Mouse (Mus musculus) forelimb bud, embryonic 11.5 days (tissue): ENCODE results near the gene Jade2.

Source experiments
- DNase-seq: peaks from one replicate; pipeline ENCODE4 v3.0.0-alpha.2; 2012; ENCODE audit warnings: low read depth, low spot score

Jade2 gene

DNA sequence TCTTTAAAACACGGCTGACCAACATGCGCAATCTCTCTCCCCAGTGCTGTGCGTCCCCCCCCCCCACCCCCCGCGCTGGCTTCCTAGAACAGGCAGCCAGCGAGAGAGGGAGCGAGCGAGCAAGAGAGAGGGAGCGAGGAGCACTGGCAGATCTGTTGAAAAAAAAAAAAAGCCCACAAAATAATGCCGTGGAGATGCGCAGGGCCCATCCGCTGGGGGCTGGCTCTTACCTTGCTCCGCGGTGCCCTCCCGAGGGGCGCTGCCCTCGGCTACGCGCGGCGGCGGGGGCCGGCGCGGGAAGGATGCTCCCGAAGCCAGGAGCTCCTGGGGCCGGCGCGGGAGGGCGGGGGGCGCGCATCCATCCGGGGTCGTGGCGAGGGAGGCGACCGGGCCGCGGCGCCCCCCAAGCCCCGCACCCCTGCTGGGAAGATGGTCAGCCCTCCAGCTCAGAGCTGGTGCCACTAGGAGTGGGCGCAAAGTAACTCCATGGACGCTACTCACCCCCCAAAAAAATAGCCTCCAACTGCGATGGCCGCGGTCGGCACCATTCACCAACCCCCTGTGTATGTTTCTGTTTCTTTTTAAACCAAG is at the start of gene Jade2:
Jade2 (minus strand) TSS at position 573 of the 591 bp plus-strand sequence.
- no peak for DNase-seq

DNA sequence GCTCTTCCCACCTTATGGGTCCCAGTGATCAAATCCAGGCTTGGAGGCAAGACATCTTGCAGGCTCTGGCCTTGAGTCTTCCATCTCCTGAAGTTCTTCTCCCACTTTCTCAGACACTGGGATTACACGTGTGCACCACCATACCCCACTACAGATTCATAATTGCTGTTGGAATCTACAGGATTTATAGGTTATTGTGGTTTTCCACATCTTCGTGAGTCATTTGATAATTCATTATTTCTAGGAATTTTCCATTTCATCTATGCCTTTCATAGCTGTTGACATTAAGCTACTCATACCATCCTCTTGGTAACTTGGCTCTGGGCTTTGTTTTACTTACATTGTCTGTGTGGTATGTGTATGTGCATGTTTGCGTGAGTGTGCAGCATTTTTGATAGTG is 46.8 kb upstream of the Jade2 start:
- no peak for DNase-seq

GRCm38 (mm10) chr11:51899691-51900090 is 42.2 kb upstream of the Jade2 start:
- DNase-seq: no peak

GRCm38 (mm10) chr11:51898326-51899080 is 41.0 kb upstream of the Jade2 start:
- DNase-seq: no peak

GRCm38 (mm10) chr11:51897311-51897710 is 39.9 kb upstream of the Jade2 start:
- DNase-seq: no peak

DNA sequence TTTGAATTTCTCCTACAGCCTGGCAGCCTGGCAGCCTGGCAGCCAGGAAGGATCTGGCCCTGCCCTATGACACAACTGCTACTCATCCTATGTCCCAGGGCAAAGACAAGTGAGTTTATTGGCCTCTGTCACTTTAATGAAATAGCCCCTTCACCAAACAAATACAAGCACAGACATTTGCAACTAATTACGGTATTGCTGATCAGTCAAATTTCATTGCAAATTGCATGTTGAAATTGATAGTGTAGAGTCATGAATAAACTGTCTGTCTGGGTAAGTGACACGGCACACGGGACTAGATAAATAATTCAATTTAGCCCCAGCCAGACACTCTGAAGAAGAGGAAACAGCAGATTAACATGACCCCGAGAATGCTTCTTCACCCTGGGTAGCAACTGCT is 38.6 kb upstream of the Jade2 start:
- DNase-seq: no peak

- no peak for DNase-seq
Measured at GRCm38 (mm10) chr11:51885681-51886080, 28.2 kb upstream of the Jade2 start.

DNA sequence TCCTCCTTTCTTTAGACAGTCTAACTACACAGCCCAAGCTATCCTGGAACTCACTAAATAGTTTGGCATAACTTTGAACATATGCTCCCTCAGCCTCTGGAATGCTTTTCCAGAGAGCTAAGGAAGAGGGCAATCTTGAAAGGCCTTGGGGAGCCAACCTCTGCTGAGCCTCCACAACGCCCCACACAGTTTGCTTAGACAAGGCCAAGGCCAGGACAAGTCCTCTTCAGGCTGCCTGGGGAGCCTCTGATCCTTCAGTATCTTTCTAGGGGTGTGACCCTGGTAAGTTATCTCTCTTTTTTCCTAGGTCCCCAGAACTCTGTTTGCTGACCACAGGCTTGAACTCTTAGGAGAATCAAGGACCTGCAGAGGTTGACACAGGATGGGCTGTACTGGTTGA is 26.6 kb upstream of the Jade2 start:
- DNase-seq: no peak

GRCm38 (mm10) chr11:51883670-51884069 is 26.2 kb upstream of the Jade2 start:
- no peak for DNase-seq

DNA sequence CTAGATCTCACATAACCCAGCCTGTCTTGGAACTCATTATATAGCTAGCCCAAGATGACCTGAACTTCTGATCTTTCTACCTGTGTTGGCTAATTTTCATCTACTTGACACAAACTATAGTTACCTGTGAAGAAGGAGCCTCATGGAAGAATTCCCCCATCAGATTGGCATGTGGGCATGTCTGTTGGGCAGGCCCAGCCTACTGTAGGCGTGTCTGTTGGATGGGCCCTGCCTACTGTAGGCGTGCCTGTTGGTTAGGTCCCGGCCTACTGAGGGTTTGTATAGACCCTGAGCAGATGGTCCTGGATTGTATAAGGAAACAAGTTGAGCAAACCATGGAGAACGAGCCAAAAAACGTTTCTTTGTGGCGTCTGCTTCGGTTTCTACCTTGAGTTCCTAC is 24.3 kb upstream of the Jade2 start:
- no peak for DNase-seq

- no peak for DNase-seq
Measured at GRCm38 (mm10) chr11:51881041-51881730, 23.7 kb upstream of the Jade2 start.

DNA sequence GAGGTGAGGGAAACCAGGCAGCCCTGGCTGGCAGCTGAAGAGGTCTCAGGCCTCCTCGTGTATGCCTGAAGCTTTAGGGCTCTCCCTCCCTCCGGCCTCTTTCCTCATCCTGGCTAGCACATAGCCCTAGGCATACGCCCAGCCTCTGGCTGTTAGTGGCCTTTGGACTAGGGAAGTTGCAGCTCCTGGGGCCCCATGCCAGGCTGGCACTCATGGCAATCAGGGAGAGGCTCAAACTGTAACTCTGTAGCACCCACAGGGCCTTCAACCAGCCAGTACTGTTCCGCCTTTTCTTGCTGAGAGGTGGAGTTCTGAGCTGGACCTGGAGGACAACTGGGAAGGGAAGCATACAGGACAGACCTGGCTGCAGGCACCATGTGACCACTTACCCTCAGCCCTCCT is 19.5 kb upstream of the Jade2 start:
- DNase-seq: no peak

DNA sequence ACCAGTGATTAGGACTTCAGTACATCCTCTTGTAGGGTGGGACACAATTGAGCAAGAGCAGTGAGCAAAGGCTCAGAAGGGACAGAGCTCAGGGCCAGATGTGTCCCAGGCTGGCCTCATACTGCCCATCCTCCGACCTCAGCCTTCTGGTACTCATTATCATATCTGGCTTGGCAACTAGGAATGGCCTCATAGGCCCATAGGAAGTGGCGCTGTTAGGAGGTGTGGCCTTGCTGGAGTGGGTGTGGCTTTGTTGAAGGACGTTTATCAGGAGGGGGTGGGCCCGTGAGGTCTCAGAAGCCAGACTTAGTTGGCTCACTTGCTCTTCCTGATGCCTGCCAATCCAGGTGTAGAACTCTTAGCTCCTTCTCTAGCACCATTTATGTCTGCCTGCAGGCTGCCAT is 18.3 kb upstream of the Jade2 start:
- no peak for DNase-seq

DNA sequence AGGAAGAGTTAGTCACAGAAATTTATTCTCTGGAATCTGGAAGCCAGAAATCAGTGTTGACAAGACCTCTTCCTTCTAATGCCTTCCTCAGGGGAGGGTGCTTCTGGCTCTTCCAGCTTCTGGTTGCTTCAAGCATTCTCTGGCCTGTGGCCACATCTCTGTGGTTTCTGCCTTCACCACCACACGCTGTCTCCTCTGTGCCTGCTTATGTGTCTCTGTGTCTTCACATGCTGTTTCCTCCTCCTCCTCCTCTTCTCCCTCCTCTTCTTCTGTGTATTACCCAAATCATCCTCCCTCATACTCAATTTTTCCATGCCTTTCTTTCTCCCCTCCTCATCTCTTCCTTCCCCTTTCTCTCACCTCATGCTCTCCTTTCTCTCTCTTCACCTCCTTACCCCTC is 17.6 kb upstream of the Jade2 start:
- DNase-seq: no peak

DNA sequence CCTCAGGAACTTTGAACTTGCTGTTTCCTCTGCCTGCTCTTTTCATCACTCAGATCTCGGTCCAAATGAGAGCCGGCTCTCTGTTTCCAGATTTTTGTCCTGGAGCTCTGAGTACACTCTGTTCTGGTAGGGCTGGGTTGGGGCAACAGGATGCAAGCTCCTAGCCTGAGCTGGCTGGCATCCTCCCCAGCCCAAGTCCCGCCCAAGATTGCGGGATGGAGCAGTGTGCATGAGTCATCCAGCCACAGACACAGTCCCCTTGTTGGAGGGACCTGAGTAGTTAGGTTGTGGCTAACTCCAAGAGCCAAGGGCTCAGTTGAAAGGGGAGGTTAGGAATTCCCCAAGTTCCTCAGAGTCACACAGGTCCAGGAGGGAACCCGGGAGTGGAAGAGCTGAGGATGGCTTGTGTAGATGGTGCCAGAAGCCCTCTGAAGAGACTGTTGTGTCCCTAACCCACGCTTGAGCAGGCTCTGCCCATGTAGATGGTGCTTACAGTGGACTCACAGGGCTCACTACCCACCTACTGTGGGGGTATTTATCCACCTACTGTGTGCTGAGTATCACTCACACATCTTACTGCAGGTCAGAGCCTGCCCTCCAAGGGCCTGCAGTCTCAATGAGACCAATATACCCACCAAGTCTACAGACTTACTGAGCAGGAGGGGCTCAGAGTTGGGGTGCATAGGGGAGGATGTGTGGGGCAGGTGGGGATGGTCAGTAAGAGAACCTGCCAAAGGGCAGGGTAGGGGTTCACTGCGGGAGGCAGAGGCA is 17.0 kb upstream of the Jade2 start:
- DNase-seq: no peak

DNA sequence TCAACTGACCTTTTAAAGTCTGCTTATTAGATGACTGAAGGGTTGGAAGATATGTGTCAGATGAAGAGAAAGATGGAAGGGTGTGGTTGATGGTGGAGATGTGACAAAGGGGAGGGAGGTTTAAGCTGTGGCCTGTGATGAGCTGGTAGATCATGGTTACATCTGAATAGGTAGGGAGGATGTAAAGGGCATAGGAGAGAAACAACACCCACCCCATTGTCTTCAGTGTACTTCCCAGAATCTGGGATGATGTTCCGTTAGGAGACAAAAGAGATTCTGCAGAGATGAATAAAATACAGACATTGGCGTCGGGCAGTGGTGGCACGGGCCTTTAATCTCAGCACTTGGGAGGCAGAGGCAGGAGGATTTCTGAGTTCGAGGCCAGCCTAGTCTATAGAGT is 15.7 kb upstream of the Jade2 start:
- no peak for DNase-seq

DNA sequence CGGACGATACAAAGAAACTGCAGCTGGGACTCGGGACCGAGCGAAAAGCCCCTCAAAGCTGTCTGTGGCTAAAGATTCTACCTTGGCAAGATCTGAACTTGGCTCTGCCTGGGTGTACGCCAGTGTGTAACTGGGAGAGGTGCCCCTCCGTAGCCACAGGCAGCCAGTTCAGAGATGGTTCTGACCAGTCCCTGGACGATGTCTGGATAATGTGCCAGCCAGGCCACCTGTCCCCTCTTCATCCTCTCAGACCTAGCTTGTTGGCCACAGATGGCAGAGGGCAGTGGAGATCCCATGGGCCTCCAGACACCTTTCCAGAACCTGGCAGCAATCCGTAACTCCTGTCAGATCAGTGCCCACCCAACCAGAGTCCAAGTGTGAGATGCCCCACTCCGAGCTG is 9.8 kb upstream of the Jade2 start:
- DNase-seq: no peak

DNA sequence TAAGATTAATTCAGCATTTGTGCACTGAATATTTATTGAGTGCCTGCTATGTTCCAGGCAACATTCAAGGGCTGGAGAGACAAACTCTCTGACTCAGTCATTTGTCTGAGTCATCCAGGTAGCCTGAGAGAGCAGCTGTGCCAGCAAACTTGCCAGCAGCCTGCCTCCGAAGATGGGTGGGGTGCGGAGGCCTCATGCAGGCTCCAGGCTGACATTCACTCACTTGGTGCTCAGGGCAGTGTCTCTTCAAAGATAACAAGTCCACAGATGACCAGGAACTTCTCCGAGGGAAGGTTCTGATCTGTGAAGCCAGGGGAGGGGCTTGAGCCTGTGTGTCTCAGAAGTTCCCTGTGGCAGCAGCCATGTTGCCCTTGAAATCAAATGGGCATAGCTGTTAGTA is 8.6 kb upstream of the Jade2 start:
- no peak for DNase-seq

- no peak for DNase-seq
Measured at GRCm38 (mm10) chr11:51860666-51861065, 3.2 kb upstream of the Jade2 start.

GRCm38 (mm10) chr11:51859561-51859960 is 2.1 kb upstream of the Jade2 start:
- no peak for DNase-seq

DNA sequence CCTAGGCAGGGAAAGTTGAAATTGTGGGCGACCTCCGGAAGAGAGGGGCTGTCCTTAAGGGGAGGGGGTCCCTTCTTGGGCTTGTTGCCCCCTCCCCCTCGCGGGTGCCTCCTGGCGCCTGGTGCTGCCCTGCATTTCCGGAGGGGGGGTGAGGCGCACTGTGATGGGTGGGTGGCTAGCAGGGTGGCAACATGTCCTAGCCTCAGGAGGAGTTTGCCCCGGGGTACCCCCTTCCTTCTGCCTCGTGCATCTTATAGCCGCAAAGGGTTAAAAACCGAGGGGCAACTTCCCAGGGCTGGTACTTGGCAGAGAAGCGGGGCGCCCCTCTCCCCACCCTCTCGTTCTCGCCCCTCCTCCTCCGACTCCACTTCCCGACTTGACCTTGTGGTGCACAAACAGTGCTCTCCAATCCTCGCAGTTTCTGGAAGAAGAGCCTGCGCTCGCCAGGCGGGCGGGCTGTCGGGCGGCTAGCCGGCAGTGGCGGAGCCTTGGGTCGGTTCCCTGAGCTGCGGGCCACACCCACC is 1.1 kb upstream of the Jade2 start:
- no peak for DNase-seq
